Mouse (Mus musculus) C2C12 (cell line): ENCODE measurements at regions not wholly inside any gene's neighbourhood (a gene's known extent, or its start where the extent isn't known, plus 50 kb on each side); places are given as distances from the start of the nearest gene placed in this dataset.

Experiments used
- H3K27me3 ChIP-seq: one replicate; pipeline ENCODE4 v1.6.1; 2011; ENCODE audit not compliant: control insufficient read depth, insufficient read depth, insufficient read length
- H3K36me3 ChIP-seq: one replicate; pipeline ENCODE4 v1.6.1; 2011; ENCODE audit not compliant: control insufficient read depth, insufficient read depth
- H3K4me3 ChIP-seq: one replicate; pipeline ENCODE4 v1.5.1; 2011; ENCODE audit warnings: mild to moderate bottlenecking, control low read depth; ENCODE audit not compliant: poor library complexity, insufficient read depth, severe bottlenecking
- H3K79me2 ChIP-seq: one replicate; pipeline ENCODE4 v1.6.1; 2011; ENCODE audit not compliant: control insufficient read depth, insufficient read depth
- H3K79me3 ChIP-seq: one replicate; pipeline ENCODE4 v1.6.1; 2011; ENCODE audit warnings: low read depth, control low read depth
- H3ac ChIP-seq: one replicate; pipeline ENCODE3; 2011; ENCODE audit warnings: low read depth; ENCODE audit not compliant: control insufficient read depth, insufficient read length
- CEBPB ChIP-seq: IDR thresholded peaks from one replicate; pipeline ENCODE4 v1.6.1; 2011; ENCODE audit warnings: low read depth, mild to moderate bottlenecking, control low read depth, moderate library complexity
- CTCF ChIP-seq: IDR thresholded peaks from one replicate; pipeline ENCODE4 v1.5.1; 2011; ENCODE audit not compliant: control insufficient read depth, insufficient read depth, insufficient read length
- FOSL1 ChIP-seq: IDR thresholded peaks from one replicate; pipeline ENCODE4 v1.8.0; 2011; ENCODE audit warnings: mild to moderate bottlenecking, low read length; ENCODE audit not compliant: poor library complexity, insufficient read depth, severe bottlenecking
- MAX ChIP-seq: IDR thresholded peaks from one replicate; pipeline ENCODE4 v1.6.1; 2011; ENCODE audit warnings: mild to moderate bottlenecking, control low read depth
- MYOD1 ChIP-seq: IDR thresholded peaks from one replicate; pipeline ENCODE4 v1.6.1; 2011; ENCODE audit warnings: low read depth; ENCODE audit not compliant: control insufficient read depth, insufficient read length
- MYOG ChIP-seq: IDR thresholded peaks from one replicate; pipeline ENCODE4 v1.6.1; 2011; ENCODE audit not compliant: control insufficient read depth, insufficient read length; ENCODE audit errors: extremely low read depth
- USF1 ChIP-seq: IDR thresholded peaks from one replicate; pipeline ENCODE4 v1.6.1; 2011; ENCODE audit warnings: low read depth, mild to moderate bottlenecking, control low read depth, moderate library complexity

- H3K79me2 ChIP-seq, result no peaks in the 10 kb centered on the region
- H3K27me3 ChIP-seq, result no peaks in the 10 kb centered on the region
- H3K4me3 ChIP-seq, result no peak overlapping the region
- H3ac ChIP-seq, result no peak overlapping the region
- TF ChIP-seq FOSL1, result no peak
- TF ChIP-seq MAX, result no peak
- no peak for TF ChIP-seq USF1
- no peak for TF ChIP-seq MYOD1
- no peak for TF ChIP-seq CTCF
- no peak for TF ChIP-seq CEBPB
- TF ChIP-seq MYOG, result no peak
- H3K79me3 ChIP-seq, result no peaks in the 10 kb centered on the region
- no peaks in the 10 kb centered on the region for H3K36me3 ChIP-seq
Measured at GRCm38 (mm10) chr9:34234734-34235133, 251.0 kb upstream of the Kirrel3 start.

- TF ChIP-seq MAX (no peak), FOSL1 (no peak), USF1 (no peak), CTCF (no peak), MYOG (no peak), CEBPB (no peak), MYOD1 (no peak)
- Histone ChIP-seq H3K36me3 (no peaks in the 10 kb centered on the region), H3K27me3 (no peaks in the 10 kb centered on the region), H3K4me3 (no peak overlapping the region), H3ac (no peak overlapping the region), H3K79me2 (no peaks in the 10 kb centered on the region), H3K79me3 (no peaks in the 10 kb centered on the region)
Measured at GRCm38 (mm10) chr9:34239531-34239930, 246.2 kb upstream of the Kirrel3 start.

GRCm38 (mm10) chr9:34243674-34244073 lies 242.0 kb upstream of the Kirrel3 start:
- Histone ChIP-seq H3ac (no peak overlapping the region), H3K79me2 (no peaks in the 10 kb centered on the region), H3K4me3 (no peak overlapping the region), H3K36me3 (no peaks in the 10 kb centered on the region), H3K79me3 (no peaks in the 10 kb centered on the region), H3K27me3 (no peaks in the 10 kb centered on the region)
- TF ChIP-seq USF1 (no peak), MYOG (no peak), MAX (no peak), MYOD1 (no peak), CEBPB (no peak), FOSL1 (no peak), CTCF (no peak)

- no peaks in the 10 kb centered on the region for H3K27me3 ChIP-seq
- H3K79me3 ChIP-seq, result no peaks in the 10 kb centered on the region
- TF ChIP-seq MYOG, result no peak
- TF ChIP-seq CEBPB, result no peak
- TF ChIP-seq CTCF, result no peak
- TF ChIP-seq MAX, result no peak
- no peak for TF ChIP-seq FOSL1
- TF ChIP-seq MYOD1, result no peak
- TF ChIP-seq USF1, result no peak
- no peak overlapping the region for H3ac ChIP-seq
- no peak overlapping the region for H3K4me3 ChIP-seq
- no peaks in the 10 kb centered on the region for H3K79me2 ChIP-seq
- no peaks in the 10 kb centered on the region for H3K36me3 ChIP-seq
Measured at GRCm38 (mm10) chr9:34244576-34244975, 241.1 kb upstream of the Kirrel3 start.

GRCm38 (mm10) chr9:34252796-34253195 lies 232.9 kb upstream of the Kirrel3 start:
- no peak for TF ChIP-seq FOSL1
- Histone ChIP-seq H3K79me3 (no peaks in the 10 kb centered on the region), H3K79me2 (no peaks in the 10 kb centered on the region), H3K27me3 (no peaks in the 10 kb centered on the region), H3ac (no peak overlapping the region), H3K4me3 (no peak overlapping the region), H3K36me3 (no peaks in the 10 kb centered on the region)

- H3K79me2 ChIP-seq, result no peaks in the 10 kb centered on the region
- no peak overlapping the region for H3K4me3 ChIP-seq
- no peaks in the 10 kb centered on the region for H3K36me3 ChIP-seq
- no peaks in the 10 kb centered on the region for H3K79me3 ChIP-seq
- no peak for TF ChIP-seq USF1
- no peak for TF ChIP-seq FOSL1
- TF ChIP-seq MAX, result no peak
- no peak for TF ChIP-seq CEBPB
- TF ChIP-seq MYOG, result no peak
- no peak for TF ChIP-seq MYOD1
- H3ac ChIP-seq, result no peak overlapping the region
- no peaks in the 10 kb centered on the region for H3K27me3 ChIP-seq
Measured at GRCm38 (mm10) chr9:34258492-34258891, 227.2 kb upstream of the Kirrel3 start.
